Mouse (Mus musculus): ENCODE measurements at regions not wholly inside any gene's neighbourhood (a gene's known extent, or its start where the extent isn't known, plus 50 kb on each side); places are given as distances from the start of the nearest gene placed in this dataset.

DNA sequence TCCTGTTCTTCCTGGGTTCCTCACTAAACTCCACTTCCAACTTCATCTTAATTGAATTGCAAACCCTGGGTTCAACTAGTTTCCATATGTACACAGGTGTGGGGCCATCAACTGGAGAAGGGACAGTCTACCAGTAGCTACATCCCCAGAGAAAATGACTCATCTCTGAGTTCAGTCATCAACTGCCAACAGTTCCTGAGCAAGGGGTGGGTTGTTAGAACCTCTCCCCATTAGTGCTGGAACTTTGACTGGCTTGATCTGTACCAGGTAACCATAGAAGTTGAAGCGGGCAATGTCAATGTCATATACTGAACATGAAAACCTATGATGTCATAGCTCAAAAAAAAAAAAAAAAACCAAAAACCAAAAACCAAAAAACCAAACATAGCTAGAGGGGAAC lies 69.8 kb downstream of the Gm21750 start:
- DNase-seq, result no peak

DNA sequence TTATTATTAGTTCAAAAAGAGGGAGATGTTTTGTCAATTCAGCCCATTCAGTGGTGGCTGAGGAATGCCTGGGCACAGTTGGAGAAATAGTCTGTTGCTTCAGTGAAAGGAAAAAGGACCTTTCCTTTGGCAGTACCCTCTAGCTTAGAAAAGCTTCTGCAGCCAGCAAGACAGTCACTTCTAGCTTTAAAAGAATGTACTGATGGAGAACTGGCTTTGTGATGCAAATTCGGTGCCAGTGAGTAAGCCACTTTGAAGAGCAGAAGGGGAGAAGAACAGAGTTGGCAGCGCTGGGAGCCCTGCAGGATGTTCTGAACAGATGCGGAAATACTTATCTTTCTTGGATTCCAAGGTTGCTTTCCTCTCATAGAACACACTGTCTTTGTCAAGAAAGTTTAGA lies 71.1 kb downstream of the Gm21750 start:
- DNase-seq, result no peak

DNA sequence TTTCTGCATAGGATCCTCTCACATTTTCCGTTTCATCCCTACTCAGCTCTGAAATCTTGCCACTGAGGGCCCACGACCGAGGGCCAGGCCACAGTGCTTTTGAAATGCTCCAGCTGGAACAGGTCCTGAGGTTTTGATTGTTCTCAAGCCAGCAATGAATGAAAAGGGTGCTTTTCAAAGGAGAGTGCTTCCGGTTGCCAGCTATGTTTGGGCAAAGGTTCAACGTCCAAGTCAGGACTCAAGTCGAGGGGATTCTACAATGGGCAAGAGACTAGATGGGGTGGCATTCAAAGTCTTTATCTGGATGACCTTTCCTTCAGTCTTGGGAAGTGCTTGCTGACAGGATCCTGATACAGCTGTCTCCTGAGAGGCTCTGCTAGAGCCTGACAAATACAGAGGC lies 89.8 kb downstream of the Gm21750 start:
- DNase-seq, result no peak

DNA sequence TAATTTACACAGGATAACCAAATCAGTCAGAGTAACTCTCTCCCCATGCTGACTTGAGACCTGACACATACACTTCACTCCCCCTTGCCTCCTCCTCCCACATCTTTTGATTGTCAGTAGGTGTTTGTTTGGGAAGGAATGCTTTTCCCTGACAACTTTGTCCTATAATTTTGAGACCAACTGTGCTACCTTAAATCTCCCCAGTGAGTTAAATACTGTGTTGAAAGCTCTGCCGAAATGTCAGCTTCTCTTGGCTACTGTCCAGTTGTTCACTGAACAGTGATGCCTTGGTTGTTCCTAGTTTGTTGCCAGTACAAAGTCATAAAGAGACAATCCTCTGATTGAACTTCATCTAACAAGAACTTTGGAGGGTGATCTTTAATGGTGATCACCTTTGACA lies 99.0 kb downstream of the Gm21750 start:
- DNase-seq, result no peak

DNA sequence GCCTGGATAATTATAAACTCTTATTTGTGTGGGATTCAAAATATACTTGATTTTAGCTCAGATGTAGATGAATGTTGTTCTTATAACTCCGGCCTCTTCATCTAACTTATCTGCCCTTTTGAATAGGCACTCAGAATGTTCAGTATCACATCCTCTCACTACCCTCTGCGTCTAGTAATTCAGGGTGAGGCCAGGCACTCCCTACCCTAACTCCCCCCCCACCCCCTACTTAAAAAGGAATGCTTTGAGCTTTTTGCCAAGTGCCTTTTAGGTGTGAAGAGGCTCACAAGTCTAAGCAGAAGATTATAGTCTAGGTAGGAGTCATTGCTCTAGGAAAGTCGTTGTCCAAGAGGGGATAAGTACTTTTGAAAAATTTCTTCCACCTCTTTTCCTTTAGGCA lies 111.9 kb downstream of the Gm21750 start:
- no peak for DNase-seq

DNA sequence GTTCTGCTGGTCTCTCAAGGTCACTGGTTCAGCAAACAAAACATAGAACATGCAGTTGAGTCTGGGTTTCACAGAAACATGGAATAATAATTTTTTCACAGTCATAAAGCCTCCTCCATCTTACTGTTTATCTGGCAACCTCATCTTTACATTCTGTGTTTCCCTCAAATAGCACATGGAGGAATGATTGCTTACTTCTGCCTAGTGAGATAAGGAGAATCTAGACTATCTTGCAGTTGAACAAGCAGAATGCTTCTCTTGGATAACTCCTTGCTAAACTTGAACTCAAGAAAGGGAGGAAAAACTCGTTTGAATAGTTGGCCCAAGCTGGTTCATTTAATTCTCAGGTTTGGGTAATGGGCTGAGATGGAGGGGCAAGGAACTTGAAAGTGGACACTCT lies 112.8 kb downstream of the Gm21750 start:
- DNase-seq, result no peak

DNA sequence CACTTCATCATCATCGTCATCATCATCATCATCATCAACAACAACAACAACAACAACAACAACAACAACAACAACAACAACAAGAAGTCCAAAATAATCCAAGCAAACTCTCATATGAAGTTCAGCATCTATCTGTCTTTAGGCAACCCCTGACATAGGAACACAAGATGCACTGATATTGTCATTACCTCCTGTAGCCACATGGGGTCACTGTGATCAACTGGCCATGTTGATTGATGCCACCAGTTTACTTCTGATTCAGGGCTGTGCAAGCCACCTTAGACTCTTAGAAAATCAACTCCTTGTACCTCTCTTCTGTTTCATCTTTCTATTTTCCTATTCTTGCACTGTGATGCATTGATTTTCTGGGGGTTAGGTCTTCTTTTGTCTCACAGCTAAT lies 115.0 kb downstream of the Gm21750 start:
- DNase-seq, result peak in 1 of 2 experiments; percentile 19

DNA sequence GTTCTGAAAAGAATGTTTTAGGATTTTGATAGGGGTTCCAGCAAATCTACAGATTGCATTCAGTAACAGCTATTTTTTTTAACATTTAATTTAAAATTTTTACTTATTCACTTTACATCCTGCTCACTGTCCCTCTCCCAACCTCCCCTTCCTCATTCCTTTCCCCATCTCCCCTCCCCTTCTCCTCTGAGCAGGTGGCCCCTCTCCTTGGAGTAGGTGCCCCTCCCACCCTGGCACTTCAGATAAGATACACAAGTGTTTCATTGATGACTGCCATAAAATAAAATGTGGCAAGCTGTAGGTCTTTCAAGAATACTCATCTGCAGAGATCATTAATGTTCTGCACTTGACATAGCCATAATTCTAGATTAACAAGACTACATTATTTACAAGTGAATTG lies 146.1 kb downstream of the Gm21750 start:
- DNase-seq, result no peak

DNA sequence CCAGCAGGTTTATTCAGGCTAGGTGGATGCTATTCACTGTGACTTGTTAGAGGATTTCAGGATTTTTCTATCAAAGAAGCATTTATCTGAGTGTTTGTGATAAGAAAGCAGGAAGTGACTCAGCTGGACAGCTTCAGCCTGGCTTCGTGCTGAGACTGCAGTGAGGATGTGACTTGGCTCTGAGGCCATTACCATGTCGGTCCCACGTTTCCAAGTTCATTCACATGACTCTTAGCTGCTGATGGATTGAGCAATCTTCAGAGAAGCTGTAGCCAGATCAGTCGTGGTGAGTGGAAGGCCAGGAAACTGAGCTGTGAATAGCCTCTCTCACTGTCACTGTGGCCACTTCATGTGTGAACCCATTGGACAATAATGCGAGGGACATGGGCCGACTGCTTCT lies 177.9 kb downstream of the Gm21750 start:
- DNase-seq, result no peak

DNA sequence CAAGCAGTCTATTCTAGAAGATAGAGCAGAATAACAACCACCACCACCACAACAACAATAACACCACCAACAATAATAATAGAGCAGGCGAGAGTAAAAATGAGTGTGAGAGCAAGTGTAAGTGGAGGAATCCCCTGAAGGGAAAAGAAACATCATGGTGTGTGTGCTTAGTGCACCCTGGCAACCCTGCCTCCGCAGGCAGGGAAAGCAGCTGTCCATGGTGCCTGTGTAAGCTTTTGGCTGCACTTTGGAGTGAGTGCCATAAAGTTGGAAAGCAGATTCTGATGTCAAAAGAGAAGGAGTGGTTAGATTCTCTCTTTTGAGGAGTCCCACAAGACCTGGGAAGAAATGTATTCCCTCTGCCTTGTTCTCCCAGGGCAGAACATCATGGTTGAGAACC lies 200.8 kb downstream of the Gm21750 start:
- no peak for DNase-seq

DNA sequence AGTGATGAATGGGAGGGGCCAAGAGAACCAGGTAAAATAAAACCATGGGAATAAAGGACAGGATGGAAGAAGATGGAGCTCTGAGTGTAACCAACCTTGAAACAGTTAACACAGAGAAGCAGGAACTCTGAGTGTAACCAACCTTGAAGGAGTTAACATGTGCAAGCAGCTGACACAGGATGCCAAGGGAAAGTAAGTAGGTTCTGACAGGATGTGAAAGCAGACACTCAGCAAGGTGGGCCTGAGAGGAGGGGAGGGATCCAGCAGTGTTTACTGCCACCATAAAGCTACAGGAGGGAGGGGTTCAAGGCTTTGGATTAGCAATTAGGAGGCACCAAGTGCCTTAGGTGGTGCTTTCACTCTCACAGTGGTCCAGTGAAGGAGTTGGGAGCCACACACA lies 213.3 kb downstream of the Gm21750 start:
- DNase-seq, result no peak

DNA sequence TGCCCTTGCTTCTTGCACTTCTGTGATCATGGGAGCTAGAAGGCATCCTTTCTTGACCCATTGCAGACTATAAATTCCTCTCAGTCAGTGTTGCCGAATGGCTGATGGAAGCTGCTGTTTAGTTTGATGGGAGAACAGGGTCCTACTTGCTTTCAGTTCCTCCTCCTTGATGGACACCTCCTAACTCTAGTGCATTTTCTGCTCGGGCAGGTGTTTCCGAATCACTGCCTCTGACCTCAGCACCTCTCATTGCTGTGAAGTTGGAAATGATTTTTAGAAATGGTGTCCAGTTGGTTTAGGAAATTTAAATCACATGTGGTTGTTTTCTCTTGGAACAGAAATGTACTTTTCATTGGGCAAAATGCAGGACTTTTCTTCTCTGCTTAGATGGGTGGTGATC lies 214.9 kb downstream of the Gm21750 start:
- DNase-seq, result no peak

DNA sequence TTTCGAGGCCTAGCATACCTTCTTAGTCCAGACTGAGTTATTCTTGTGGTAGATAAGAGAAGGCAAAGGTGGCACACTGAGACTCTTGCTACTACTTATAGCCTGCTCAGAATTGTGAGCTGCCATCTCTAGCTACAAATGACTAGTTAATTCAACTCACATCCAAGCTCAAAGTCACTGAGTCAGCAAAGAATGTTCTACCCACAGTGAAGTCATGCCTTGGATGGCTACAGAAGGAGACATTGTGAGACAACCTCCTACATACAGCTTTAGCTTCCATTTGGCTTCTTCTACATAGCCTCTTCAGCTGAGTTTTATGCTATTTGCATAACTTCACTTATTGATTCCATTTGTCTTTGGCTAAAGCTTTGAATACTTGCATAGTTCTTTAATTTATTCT lies 217.2 kb downstream of the Gm21750 start:
- no peak for DNase-seq

DNA sequence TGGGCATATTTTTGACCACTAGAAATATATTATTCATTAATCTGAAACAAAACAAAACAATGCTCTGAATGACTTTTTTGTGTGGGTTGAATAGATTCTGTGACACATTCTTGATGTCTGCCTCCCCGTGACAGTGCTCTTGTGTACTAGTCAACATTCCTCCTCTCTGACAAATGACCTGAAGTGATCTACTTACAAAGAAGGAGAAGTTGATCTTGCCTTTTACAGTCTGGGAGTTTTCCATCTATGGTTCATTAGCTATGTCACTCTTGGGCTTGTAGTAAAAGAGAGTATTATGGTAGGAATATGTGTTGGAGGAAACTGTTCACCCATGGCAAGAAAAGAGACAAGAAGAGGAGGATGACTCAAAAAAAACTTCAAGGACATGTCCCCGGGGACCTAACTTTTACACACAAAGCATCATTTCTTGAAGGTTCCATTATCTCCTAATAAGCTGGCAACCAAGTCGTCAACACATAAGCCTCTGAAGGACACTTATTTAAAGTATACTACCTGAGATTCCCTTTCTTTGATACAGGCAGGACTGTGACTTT lies 217.9 kb downstream of the Gm21750 start:
- no peak for DNase-seq

DNA sequence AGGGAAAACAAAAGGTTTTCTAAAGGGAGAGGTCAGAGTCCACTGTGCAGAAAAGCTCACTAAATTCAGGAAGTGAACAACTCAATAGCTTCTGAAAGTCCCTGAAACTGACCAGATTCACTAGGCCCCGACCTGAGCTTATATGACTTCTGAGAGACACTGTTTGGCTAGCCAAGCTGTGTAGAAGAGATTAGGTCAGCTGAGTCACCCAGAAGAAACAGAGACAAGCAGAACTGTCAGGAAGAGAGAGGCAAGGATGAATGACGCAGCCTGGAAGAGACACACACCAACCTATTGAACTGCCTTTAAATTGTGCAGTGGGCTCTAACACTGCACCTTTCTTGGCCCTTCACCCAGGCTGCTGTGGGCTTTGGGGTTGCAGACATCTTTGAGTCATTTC lies 230.4 kb downstream of the Gm21750 start:
- no peak for DNase-seq

DNA sequence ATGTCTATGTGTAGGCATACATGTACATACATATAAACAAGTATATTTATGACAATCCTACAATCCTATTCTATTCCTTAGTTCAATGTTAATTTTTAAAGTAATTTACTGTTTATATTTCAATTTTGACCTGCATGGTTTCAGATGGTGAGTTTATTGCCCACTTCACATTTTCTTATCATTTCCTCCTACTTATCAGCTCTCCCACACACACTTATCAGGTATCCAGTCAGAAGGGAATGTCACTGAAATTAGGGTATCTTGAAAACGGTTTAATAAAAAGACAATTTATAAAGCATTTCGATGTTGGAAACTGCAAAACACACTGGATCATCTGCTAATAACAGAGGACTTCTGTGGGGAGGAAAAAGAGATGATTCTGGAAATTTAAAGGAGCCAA lies 233.8 kb downstream of the Gm21750 start:
- DNase-seq, result no peak

DNA sequence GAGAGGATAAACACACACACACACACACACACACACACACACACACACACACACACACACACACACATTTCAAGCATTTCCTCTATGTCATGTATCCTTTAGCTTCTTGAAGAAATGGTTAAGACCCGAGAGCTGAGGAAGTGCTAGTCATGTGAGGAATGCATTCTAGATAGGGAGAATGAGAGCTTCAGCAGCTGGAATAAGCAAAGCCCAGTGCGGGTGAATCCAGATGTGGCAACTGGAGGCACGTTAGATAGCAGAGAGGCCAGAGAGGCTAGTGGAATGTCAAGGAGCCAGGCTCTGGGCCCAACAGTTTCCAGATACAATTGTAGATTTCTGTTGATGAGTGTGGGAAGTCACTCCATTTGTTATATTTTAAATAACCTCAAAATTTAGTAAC lies 234.2 kb downstream of the Gm21750 start:
- DNase-seq, result no peak

DNA sequence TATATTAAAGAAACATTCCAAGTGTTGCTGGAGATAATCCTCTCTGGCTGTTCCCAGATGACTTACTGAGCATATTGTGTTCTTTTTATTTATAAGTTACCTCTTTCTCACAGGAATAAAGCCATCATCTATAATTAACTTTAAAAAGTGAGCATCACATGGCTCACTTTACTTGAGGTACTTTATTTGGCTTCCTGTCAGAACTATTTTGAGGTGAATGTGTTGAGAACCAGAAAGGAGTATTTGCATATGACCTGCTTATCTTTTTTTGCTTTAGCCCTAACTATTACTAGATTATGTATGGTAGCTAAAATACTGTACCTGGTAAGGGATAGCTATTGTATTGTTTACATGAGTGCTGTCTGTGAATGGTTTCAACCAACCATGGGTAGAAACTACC lies 238.1 kb downstream of the Gm21750 start:
- DNase-seq, result no peak

DNA sequence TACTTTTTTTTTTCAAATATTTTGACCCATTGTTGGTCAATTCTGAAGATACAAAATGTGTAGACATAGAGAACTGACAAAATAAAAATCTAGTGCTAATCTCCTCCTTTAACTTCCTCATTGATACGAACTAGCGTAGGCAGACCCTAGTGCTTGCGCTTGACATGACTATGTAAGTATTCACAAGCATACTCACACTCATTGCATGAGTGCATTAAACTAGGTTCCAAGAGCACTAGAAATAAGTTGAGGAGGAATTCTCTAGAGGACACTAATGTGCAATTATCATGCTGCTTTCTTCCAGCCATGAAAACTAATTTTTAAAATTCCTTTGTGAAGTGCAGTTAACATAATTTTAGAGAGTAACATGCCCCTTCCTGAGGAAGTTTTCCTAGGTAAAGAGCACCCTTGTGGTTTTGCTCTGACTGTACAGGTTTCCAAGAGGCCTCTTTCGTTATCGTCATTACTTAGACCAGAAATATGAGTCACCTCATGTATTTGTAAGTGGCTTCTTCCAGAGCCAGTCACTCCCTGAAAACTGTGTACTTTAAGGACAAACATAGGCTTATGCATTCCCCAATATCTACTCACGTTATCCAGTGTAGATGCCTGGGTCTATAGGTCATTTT lies 241.2 kb downstream of the Gm21750 start:
- DNase-seq, result no peak

DNA sequence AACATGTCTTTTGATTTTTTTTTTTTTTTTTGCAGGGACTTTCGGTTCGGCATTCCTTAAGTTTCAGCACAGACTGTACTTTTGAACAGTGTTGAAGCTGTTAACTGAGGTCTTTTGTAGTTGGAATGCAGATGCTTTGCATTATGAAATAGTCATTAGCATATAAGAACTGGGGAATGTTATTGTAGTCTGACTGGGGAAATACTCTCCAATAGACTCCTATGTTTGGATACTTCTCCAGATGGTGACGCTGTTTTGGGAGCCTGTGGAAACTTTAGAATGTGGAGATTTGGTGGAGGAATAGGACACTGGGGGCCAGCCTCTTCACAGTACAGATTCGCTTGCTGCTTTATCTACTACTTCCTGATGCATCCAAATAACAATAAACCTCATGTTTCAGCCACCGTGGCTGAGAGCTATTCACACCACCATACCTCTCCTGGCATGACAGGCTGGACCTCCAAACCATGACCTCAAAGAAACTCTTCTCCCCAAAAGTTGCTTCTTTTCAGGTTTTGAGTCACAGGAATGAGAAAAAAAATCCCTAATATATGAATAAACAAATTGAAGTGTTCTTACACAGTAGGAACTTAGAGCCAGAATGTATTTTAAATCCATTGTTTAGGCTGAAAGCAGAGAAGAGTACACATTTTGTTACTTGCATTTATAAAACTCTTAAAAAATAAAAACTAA lies 252.9 kb downstream of the Gm21750 start:
- no peak for DNase-seq

DNA sequence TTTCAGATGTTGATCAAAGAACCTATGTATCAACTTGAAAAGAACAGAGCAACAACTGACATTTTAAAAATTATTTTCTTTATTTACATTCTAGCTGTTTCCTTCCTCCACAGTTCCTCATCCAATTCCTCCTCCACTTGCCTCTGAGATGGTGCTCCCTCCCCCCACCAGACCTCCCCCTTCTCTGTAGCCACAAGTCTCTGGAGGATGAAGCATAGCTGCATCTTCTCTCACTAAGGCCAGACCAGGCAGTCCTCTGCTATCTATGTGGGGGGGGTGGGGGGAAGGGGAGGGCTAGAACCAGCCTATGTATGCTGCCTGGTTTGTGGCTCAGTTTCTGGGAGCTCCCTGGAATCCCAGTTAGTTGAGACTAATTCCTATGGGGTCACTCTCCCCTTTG lies 255.0 kb downstream of the Gm21750 start:
- DNase-seq, result no peak

DNA sequence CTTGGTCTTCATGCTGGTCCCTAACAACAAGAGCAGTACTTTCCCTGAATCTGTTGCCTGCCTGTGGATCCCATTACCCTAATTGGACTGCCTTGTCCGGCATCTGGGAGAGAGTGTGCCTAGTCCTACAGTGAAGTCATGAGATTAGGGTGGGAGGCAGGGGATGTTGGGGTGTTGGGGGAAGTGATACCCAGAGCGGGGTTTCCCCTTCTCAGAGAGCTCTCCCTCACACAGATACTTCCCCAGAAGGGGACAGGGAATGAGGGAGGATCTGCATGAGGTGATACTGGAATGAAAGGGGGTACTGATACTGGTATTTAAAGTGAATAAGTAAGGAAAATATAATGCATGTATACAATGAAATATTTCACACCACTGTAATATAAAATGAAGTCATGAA lies 270.1 kb downstream of the Gm21750 start:
- no peak for DNase-seq

DNA sequence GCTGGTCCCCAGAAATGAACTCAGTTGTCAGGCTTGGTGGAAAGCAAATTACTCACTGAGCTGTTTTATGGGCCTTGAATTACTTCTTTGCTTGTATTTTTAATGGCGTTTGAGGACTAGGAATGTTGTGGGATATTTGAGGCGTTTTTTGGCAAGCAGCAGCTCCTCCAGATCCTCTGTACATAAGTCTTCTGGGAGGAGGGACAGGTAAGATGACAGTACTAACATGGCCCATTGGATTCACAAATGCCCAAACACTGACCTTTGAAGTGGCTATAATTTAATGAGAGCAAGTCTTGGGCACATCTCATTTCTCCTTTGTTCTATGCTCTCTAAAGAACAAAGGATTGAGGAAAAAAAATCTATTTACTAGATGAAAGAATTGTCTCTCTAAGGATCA lies 286.3 kb downstream of the Gm21750 start:
- DNase-seq, result no peak

DNA sequence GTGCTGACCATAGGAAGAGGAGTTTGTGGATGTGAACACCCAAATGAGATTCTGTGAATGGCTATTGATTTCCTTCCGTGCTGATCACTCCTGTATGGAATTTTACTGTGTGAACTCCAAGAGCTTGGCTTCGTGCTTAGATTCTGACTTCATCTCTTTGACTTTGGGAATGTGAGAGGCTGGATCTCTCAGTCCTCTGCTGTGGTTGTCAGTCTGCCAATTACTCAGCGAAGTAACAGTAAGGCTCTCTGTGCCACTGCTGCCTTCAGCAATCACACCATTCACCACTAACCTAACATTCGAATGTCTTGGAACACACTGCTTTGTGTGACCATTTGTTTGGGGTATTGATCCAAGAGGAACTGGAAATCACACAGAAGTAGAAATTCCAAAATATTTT lies 291.5 kb downstream of the Gm21750 start:
- no peak for DNase-seq

DNA sequence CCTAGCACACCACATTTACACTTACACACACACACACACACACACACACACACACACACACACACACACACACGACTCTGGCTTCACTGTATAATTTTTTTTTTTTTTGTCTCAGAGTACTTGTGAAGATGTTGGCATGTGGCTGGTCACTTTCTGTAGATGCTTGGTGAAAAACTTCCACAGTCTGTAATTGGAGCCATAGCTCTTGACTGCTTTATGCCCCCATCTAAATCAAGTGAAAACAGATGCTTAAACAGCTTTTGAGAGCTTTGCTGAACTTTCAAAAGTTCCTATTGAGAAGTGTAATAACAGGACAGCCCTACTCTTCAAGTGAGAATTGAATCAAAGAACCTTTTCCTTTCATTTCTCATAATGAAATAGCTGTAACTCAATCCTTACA lies 317.7 kb downstream of the Gm21750 start:
- DNase-seq, result no peak
